Mouse (Mus musculus) thymus, adult 2 months (tissue): ENCODE results near the gene Lin54.

Experiments
- CTCF ChIP-seq: fragments of 200-500 bp; IDR thresholded peaks from 2 replicates; pipeline ENCODE4 v1.5.1; 2012; ENCODE audit warnings: mild to moderate bottlenecking, control low read depth, low read length, moderate library complexity, borderline replicate concordance; ENCODE audit not compliant: control insufficient read depth, poor library complexity, insufficient read depth; ENCODE audit errors: extremely low read depth
- POLR2A ChIP-seq: fragments of 200-500 bp; IDR thresholded peaks from 2 replicates; pipeline ENCODE4 v1.6.1; 2012; ENCODE audit warnings: mild to moderate bottlenecking, low read length, control low read depth, moderate library complexity; ENCODE audit not compliant: control insufficient read depth, poor library complexity, insufficient read depth; ENCODE audit errors: extremely low read depth

DNA sequence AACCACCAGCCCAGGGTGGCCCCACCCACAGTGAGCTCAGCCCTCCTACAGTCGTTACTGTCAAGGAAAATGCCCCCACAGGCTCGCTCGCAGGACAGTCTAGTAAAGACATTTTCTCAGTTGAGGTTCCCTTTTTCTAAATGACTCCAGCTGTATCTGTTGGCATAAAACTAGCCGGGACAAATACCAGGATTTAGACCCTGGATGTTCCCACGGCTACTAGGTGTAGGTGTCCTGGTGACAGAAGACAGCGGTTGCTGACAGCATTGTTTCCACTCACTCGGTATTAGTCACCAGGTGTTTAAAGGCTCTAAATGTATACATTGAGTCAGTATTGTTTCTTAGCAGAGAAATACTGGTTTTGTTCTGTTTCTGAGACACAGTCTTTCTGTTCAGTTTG, 35.4 kb upstream of the Lin54 start:
- TF ChIP-seq CTCF, result no peak
- no peak for TF ChIP-seq POLR2A
